9 mouse cellular contexts compared by ENCODE assay signal in the genomic region with DNA sequence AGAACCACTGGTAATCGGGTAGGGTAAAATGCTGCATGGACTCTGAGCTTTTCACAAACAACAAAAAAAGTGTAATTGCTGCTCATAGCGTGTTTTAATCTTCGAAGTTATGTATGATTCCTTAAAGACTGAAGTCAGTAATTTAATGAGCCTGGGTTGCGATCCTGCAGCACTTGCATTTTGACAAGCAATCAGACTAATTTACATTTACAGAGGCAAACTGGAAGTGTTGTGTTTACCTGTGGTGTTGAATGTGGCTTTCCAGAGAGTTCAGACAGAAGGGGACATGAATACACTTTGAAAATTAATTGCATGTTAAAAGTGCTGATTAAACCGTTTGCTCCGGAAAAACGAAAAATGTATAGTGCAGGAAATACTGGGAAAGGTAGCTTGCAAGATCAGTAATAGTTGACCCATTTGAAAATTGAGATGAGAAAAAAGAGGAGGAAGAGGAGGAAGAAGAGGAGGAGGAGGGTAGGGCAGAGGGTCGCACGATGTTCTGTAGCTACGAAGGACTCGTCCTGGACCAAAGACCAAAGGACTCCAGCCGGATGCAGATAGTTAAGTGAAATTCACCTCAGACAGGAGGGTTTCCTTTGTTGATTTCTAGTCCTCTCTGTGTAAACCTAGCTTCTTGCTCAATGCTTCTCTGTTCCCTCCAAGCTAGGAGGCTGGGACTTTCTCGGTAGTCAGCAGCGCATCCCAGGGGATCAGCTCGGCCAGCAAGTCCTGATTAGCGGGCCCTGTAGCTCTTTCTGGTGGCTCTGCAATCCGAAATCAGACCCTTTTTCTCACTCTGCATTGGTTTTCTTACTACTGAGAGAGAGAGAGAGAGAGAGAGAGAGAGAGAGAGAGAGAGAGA.
DNase-seq lines count a peak whose midpoint lies in the region; ATAC-seq and TF ChIP-seq lines count a peak whose summit lies in the region.
"Had no signal": no experiment of that assay in that cellular context is flagged by ENCODE, and none has a peak within 500 bp of the region (broad histone marks: within the 10 kb centered on the region; RNA-seq: fewer than 3 reads in every experiment).

No protein-coding gene starts in this region.

- peak; percentile 47 to 49 for DNase-seq in cerebellum, postnatal 10 days
- DNase-seq in cerebellum, adult 8-10 months: no peak
- DNase-seq in lung, embryonic 14.5 days: peak; percentile 62
- DNase-seq in lung, adult 18-20 months: no peak
- DNase-seq in midbrain, embryonic 14.5 days: peak; percentile 65
- no peak for DNase-seq in right cerebral cortex, adult 2 months (ENCODE audit: low spot score in 2 of 2)

- peak overlapping the region; percentile 48 for H3K4me2 ChIP-seq in lung, embryonic 14.5 days
- H3K4me2 ChIP-seq in heart, embryonic 15.5 days: peak overlapping the region; percentile 41; the same call in 1 of the 2 replicates
- H3K4me2 ChIP-seq in midbrain, embryonic 14.5 days (ENCODE audit: low read length): peak overlapping the region; percentile 8; the same call in 1 of the 2 replicates

- H3K36me3 ChIP-seq in lung, embryonic 14.5 days (ENCODE audit: insufficient read depth): no peaks in the 10 kb centered on the region
- H3K36me3 ChIP-seq in heart, embryonic 15.5 days: no peaks in the 10 kb centered on the region
- no peaks in the 10 kb centered on the region for H3K36me3 ChIP-seq in midbrain, embryonic 14.5 days (ENCODE audit: control insufficient read depth, insufficient read depth, low read length)

- no peak overlapping the region for H3K9ac ChIP-seq in lung, embryonic 14.5 days
- H3K9ac ChIP-seq in heart, embryonic 15.5 days: no peak overlapping the region
- H3K9ac ChIP-seq in midbrain, embryonic 14.5 days (replicated peaks; ENCODE audit: low read length): no peak overlapping the region
- H3K9ac ChIP-seq: liver, embryonic 14.5 days had no signal

- H3K4me3 ChIP-seq in lung, embryonic 14.5 days (ENCODE audit: low read depth, low read length): no peak overlapping the region
- no peak overlapping the region for H3K4me3 ChIP-seq in heart, embryonic 15.5 days
- no peak overlapping the region for H3K4me3 ChIP-seq in midbrain, embryonic 14.5 days (replicated peaks; ENCODE audit: low read depth, low read length)

- TF ChIP-seq CTCF in lung, embryonic 14.5 days (IDR thresholded peaks at IDR 0.05; ENCODE audit: low read depth): no peak

- no peak overlapping the region for H3K27ac ChIP-seq in lung, embryonic 14.5 days (ENCODE audit: low read depth)
- H3K27ac ChIP-seq in heart, embryonic 15.5 days: no peak overlapping the region
- no peak overlapping the region for H3K27ac ChIP-seq in midbrain, embryonic 14.5 days (replicated peaks; ENCODE audit: low read depth, low read length)
- H3K27ac ChIP-seq: liver, embryonic 14.5 days had no signal

- H3K4me1 ChIP-seq in lung, embryonic 14.5 days (ENCODE audit: insufficient read depth): no peaks in the 10 kb centered on the region
- H3K4me1 ChIP-seq in heart, embryonic 15.5 days (replicated peaks): peaks cover 10% of the 10 kb centered on the region
- peaks cover 12% of the 10 kb centered on the region; the same call in 1 of the 2 replicates for H3K4me1 ChIP-seq in midbrain, embryonic 14.5 days (ENCODE audit: control insufficient read depth, insufficient read depth, low read length)

- ATAC-seq in lung, embryonic 14.5 days (ENCODE audit: insufficient read depth): no peak
- ATAC-seq in heart, embryonic 15.5 days (replicated peaks; ENCODE audit: insufficient number of reproducible peaks, insufficient read depth, low FRiP score, low read depth): no peak
- ATAC-seq in midbrain, embryonic 14.5 days (ENCODE audit: low FRiP score, low TSS enrichment): no peak
- no peak for ATAC-seq in erythroblast, adult 5-6 weeks (replicated peaks; ENCODE audit: low FRiP score, poor library complexity, severe bottlenecking)

- no peaks in the 10 kb centered on the region for H3K9me3 ChIP-seq in lung, embryonic 14.5 days (ENCODE audit: low read depth, low read length)
- no peaks in the 10 kb centered on the region for H3K9me3 ChIP-seq in heart, embryonic 15.5 days (replicated peaks)
- no peaks in the 10 kb centered on the region for H3K9me3 ChIP-seq in midbrain, embryonic 14.5 days (ENCODE audit: control insufficient read depth, low read length)

- 11% methylated on average over 17 of the region's 17 CpGs for WGBS in lung, embryonic 14.5 days
- 10% methylated on average over 17 of the region's 17 CpGs for WGBS in heart, embryonic 15.5 days
- 6% methylated on average over 17 of the region's 17 CpGs for WGBS in midbrain, embryonic 14.5 days

- H3K27me3 ChIP-seq in lung, embryonic 14.5 days (ENCODE audit: insufficient read depth, low read length): peaks cover 43% of the 10 kb centered on the region
- H3K27me3 ChIP-seq in heart, embryonic 15.5 days: peaks cover 65% of the 10 kb centered on the region
- H3K27me3 ChIP-seq in midbrain, embryonic 14.5 days (ENCODE audit: control insufficient read depth, insufficient read depth, low read length): peaks cover 72% of the 10 kb centered on the region

Comparison
In these comparisons a context has a peak if more than half of its experiments do, and no peak if none do; other contexts are left out.
1. DNase-seq: peak in cerebellum, postnatal 10 days (2 of 2), lung, embryonic 14.5 days (single experiment) and midbrain, embryonic 14.5 days (single experiment); none in cerebellum, adult 8-10 months (single experiment), lung, adult 18-20 months (0 of 2) and right cerebral cortex, adult 2 months (0 of 2).
2. Peak in every context shown above with its lines, with median percentiles within 50 percentile points of each other: H3K4me2 ChIP-seq.